Mouse (Mus musculus): ENCODE data around the gene Adap1. TPM values are rescaled to one million over a fixed set of nuclear protein-coding genes. Genes with fewer than 3 reads are reported as not detected.

Adap1 gene
- total RNA-seq, 2 experiments from 2014 or later: 3.0 to 14.7 TPM

- no peak for ATAC-seq (replicated peaks; ENCODE audit: low FRiP score, low TSS enrichment, poor library complexity, severe bottlenecking)
Measured at GRCm38 (mm10) chr5:139227645-139228044, 97.8 kb downstream of the Adap1 start.

GRCm38 (mm10) chr5:139227236-139227635 is 98.2 kb downstream of the Adap1 start:
- no peak for ATAC-seq (replicated peaks; ENCODE audit: low FRiP score, low TSS enrichment, poor library complexity, severe bottlenecking)

GRCm38 (mm10) chr5:139223331-139223730 is 102.1 kb downstream of the Adap1 start:
- no peak for ATAC-seq (replicated peaks; ENCODE audit: low FRiP score, low TSS enrichment, poor library complexity, severe bottlenecking)

Other genes starting within 250 kb of the Adap1 start
- gene Prkar1b, start 175.6 kb downstream of the Adap1 start, total RNA-seq (2014; fragmentation: Nextera tagmentation): 3.1 TPM in 1 of 2 replicates, not detected in the other
- not detected in 2 replicates for gene Prkar1b, start 175.6 kb downstream of the Adap1 start, total RNA-seq (2017)
- 21.5 and 23.3 TPM in 2 replicates for gene Dnaaf5, start 175.4 kb downstream of the Adap1 start, total RNA-seq (2014; fragmentation: Nextera tagmentation)
- 8.3 and 9.5 TPM in 2 replicates for gene Dnaaf5, start 175.4 kb downstream of the Adap1 start, total RNA-seq (2017)
- 89.3 and 93.2 TPM in 2 replicates for gene Sun1, start 125.0 kb downstream of the Adap1 start, total RNA-seq (2014; fragmentation: Nextera tagmentation)
- gene Sun1, start 125.0 kb downstream of the Adap1 start, total RNA-seq (2017): 72.3 and 92.9 TPM in 2 replicates
- gene Get4, start 73.3 kb downstream of the Adap1 start, total RNA-seq (2014; fragmentation: Nextera tagmentation): 57.7 and 80.8 TPM in 2 replicates
- gene Get4, start 73.3 kb downstream of the Adap1 start, total RNA-seq (2017): 19.5 and 38.6 TPM in 2 replicates
- 40.4 and 41.7 TPM in 2 replicates for gene Cox19, start 25.8 kb upstream of the Adap1 start, total RNA-seq (2014; fragmentation: Nextera tagmentation)
- 27.4 and 43.8 TPM in 2 replicates for gene Cox19, start 25.8 kb upstream of the Adap1 start, total RNA-seq (2017)
- not detected in 2 replicates for gene Cyp2w1, start 27.0 kb upstream of the Adap1 start, total RNA-seq (2014; fragmentation: Nextera tagmentation)
- gene Cyp2w1, start 27.0 kb upstream of the Adap1 start, total RNA-seq (2017): not detected in 2 replicates
- 7.5 and 7.9 TPM in 2 replicates for gene Gpr146, start 52.1 kb upstream of the Adap1 start, total RNA-seq (2014; fragmentation: Nextera tagmentation)
- 5.3 and 6.0 TPM in 2 replicates for gene Gpr146, start 52.1 kb upstream of the Adap1 start, total RNA-seq (2017)
- gene C130050O18Rik, start 79.7 kb upstream of the Adap1 start, total RNA-seq (2014; fragmentation: Nextera tagmentation): 0.79 TPM in 1 of 2 replicates, not detected in the other
- gene C130050O18Rik, start 79.7 kb upstream of the Adap1 start, total RNA-seq (2017): 0.08 TPM in 1 of 2 replicates, not detected in the other
- not detected in 2 replicates for gene Gper1, start 97.5 kb upstream of the Adap1 start, total RNA-seq (2014; fragmentation: Nextera tagmentation)
- not detected in 2 replicates for gene Gper1, start 97.5 kb upstream of the Adap1 start, total RNA-seq (2017)
- 28.0 and 31.0 TPM in 2 replicates for gene 3110082I17Rik, start 134.9 kb upstream of the Adap1 start, total RNA-seq (2014; fragmentation: Nextera tagmentation)
- gene 3110082I17Rik, start 134.9 kb upstream of the Adap1 start, total RNA-seq (2017): 40.1 and 74.7 TPM in 2 replicates
- gene Zfand2a, start 158.9 kb upstream of the Adap1 start, total RNA-seq (2014; fragmentation: Nextera tagmentation): 10.9 and 19.5 TPM in 2 replicates
- gene Zfand2a, start 158.9 kb upstream of the Adap1 start, total RNA-seq (2017): 13.6 and 14.7 TPM in 2 replicates
- gene Uncx, start 217.9 kb upstream of the Adap1 start, total RNA-seq (2014; fragmentation: Nextera tagmentation): not detected in 2 replicates
- not detected in 2 replicates for gene Uncx, start 217.9 kb upstream of the Adap1 start, total RNA-seq (2017)